Mouse (Mus musculus): ENCODE results near the gene Prpf38a. TPM values are rescaled to one million over a fixed set of nuclear protein-coding genes. Genes with fewer than 3 reads are reported as not detected.
A peak's percentile ranks its signal among the peaks of the same experiment; 100 is the strongest.

The Prpf38a gene
- polyA plus RNA-seq, 1 experiment from 2014 or later, result 75.2 TPM

DNA sequence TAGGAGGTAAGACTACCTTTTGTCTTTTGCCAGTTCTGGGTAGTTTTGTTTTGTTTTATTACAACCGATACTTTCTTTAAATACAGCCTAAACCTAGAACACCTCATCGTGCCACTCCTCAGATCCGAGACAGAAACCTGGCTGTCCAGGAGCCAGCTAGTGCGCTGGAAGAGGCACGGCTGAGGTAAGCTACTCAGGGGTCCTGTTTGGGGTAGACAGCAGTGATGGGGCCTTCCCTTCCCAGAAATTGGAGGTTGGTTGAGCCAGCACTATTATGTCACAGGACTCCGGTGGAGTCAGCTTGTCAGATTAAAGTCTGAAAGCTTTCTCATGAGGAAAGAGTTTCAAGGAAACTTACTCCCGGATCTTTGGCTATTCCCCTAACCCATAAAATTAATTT lies 22.7 kb upstream of the Prpf38a start:
- Histone ChIP-seq H3K4me2 (ENCODE audit: low read length) (no peak overlapping the region), H3K4me3 (ENCODE audit: low read length) (no peak overlapping the region), H3K9ac (ENCODE audit: low read depth, low read length) (no peak overlapping the region), H3K4me1 (ENCODE audit: control insufficient read depth, insufficient read depth, low read depth, low read length) (no peaks in the 10 kb centered on the region), H3K27ac (ENCODE audit: low read depth, low read length) (no peak overlapping the region), H3K27me3 (replicated peaks; ENCODE audit: control insufficient read depth, insufficient read depth, low read length) (no peaks in the 10 kb centered on the region), H3K36me3 (ENCODE audit: control insufficient read depth, insufficient read depth, low read length) (no peaks in the 10 kb centered on the region; the same call in 1 of the 2 replicates), H3K9me3 (ENCODE audit: control insufficient read depth, low read length) (no peaks in the 10 kb centered on the region)
- no peak for ATAC-seq
- 94% methylated on average over 7 of the region's 7 CpGs for WGBS

DNA sequence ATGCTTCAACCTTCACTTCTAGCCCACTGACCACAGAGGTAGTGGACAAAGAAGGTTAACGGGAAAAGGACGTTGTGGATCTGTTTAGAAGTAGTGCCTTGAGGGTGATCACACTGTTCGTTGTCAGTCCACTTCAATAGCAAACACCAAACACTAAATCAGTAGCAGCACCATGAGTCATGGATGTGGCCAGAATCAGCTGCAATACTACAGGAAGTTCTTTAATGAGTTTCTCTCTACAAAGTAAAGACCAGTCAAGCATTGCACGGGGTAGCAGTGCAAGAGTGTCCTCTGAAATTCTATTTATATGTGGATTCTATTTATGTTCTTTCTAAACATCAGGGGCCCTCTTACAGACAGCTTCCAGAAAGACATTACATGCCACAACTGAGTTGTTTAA lies 19.2 kb upstream of the Prpf38a start:
- Histone ChIP-seq H3K27me3 (replicated peaks; ENCODE audit: control insufficient read depth, insufficient read depth, low read length) (no peaks in the 10 kb centered on the region), H3K27ac (ENCODE audit: low read depth, low read length) (no peak overlapping the region), H3K36me3 (ENCODE audit: control insufficient read depth, insufficient read depth, low read length) (no peaks in the 10 kb centered on the region), H3K9ac (ENCODE audit: low read depth, low read length) (no peak overlapping the region), H3K4me1 (ENCODE audit: control insufficient read depth, insufficient read depth, low read depth, low read length) (no peaks in the 10 kb centered on the region), H3K4me2 (ENCODE audit: low read length) (no peak overlapping the region), H3K9me3 (ENCODE audit: control insufficient read depth, low read length) (no peaks in the 10 kb centered on the region), H3K4me3 (ENCODE audit: low read length) (no peak overlapping the region)
- 89% methylated on average over 4 of the region's 4 CpGs for WGBS
- ATAC-seq, result no peak

DNA sequence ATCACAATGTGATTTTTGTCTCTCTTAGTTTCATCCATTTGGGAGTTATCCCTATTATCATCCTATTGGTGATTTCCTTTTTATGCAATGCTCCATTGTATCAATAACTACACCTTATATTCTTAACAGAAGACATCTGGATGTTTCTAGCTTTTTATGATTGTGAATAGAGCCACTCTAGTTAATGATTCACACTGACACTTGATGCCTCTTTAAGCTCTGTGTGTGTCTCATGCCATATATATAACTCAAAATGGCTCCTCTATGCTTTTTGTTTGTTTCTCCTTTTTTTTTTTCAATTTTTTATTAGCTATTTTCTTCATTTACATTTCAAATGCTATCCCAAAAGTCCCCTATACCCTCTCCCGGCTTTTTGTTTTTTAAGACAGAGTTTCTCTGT lies 16.6 kb upstream of the Prpf38a start:
- Histone ChIP-seq H3K27ac (ENCODE audit: low read depth, low read length) (no peak overlapping the region), H3K4me3 (ENCODE audit: low read length) (no peak overlapping the region), H3K4me2 (ENCODE audit: low read length) (no peak overlapping the region), H3K36me3 (ENCODE audit: control insufficient read depth, insufficient read depth, low read length) (no peaks in the 10 kb centered on the region), H3K27me3 (replicated peaks; ENCODE audit: control insufficient read depth, insufficient read depth, low read length) (no peaks in the 10 kb centered on the region), H3K9ac (ENCODE audit: low read depth, low read length) (no peak overlapping the region), H3K9me3 (ENCODE audit: control insufficient read depth, low read length) (no peaks in the 10 kb centered on the region), H3K4me1 (ENCODE audit: control insufficient read depth, insufficient read depth, low read depth, low read length) (no peaks in the 10 kb centered on the region)
- ATAC-seq, result no peak
- WGBS, result 94% methylated on average over 1 of the region's 1 CpGs

DNA sequence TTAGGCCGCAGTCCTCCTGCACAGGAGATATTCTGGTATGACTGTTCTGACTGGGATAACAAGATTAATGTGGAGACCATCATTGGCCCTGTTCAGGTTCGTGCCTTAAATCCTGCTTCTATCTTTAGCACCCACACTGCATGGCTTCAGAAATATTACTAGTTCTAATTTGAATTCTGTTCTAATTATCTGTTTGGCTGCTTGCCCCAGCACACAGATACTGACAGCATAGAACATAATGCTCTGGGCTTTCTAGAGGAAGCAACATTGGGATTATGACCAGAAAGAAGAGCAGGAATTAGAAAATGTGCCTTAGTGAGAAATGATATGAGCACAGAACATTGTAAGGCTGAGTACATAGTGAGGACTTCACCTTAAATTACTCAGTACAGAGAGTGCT lies 14.2 kb upstream of the Prpf38a start:
- Histone ChIP-seq H3K36me3 (ENCODE audit: control insufficient read depth, insufficient read depth, low read length) (no peaks in the 10 kb centered on the region), H3K9ac (ENCODE audit: low read depth, low read length) (no peak overlapping the region), H3K4me3 (ENCODE audit: low read length) (no peak overlapping the region), H3K4me1 (ENCODE audit: control insufficient read depth, insufficient read depth, low read depth, low read length) (no peaks in the 10 kb centered on the region), H3K4me2 (ENCODE audit: low read length) (no peak overlapping the region), H3K27me3 (replicated peaks; ENCODE audit: control insufficient read depth, insufficient read depth, low read length) (no peaks in the 10 kb centered on the region), H3K9me3 (ENCODE audit: control insufficient read depth, low read length) (no peaks in the 10 kb centered on the region), H3K27ac (ENCODE audit: low read depth, low read length) (no peak overlapping the region)
- no peak for ATAC-seq
- 97% methylated on average over 2 of the region's 2 CpGs for WGBS

DNA sequence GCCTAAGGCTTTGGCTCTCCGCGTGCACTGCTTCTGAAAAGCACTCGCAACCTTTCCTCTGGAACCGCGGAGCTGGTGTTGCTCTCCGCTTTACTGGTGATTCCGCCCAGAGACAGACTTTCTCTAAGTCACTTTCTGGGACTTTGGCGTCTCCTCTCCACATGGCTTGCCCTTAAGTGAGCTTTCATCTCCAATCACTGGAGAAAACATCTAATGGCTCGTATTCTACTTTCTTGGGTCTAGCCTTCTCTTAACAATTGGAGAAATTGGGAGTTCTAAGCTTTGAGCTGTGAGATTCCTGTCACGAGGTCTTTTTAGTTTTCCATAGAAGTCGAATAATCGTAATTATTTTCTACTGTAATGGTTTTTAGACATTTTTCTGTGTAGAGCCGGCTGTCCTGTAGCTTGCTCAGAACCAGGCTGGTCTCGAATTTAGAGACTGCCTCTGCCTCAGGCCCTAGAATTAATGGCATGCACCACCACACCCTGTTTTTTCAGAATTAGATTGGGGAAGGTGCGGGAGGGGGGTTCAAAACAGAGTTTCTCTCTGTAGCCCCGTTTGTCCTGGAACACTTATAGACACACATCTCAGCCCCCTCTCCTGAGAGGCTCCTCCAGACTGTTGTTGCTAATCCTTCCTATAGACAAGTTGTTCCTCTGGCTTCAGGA lies 741 bp upstream of the Prpf38a start:
- Histone ChIP-seq H3K36me3 (ENCODE audit: control insufficient read depth, insufficient read depth, low read length) (peaks cover 9% of the 10 kb centered on the region), H3K4me3 (ENCODE audit: low read length) (peak overlapping the region; percentile 89), H3K27ac (ENCODE audit: low read depth, low read length) (no peak overlapping the region), H3K4me2 (ENCODE audit: low read length) (peak overlapping the region; percentile 98), H3K27me3 (replicated peaks; ENCODE audit: control insufficient read depth, insufficient read depth, low read length) (no peaks in the 10 kb centered on the region), H3K9ac (ENCODE audit: low read depth, low read length) (no peak overlapping the region; the same call in 1 of the 2 replicates), H3K4me1 (ENCODE audit: control insufficient read depth, insufficient read depth, low read depth, low read length) (peaks cover 18% of the 10 kb centered on the region), H3K9me3 (ENCODE audit: control insufficient read depth, low read length) (no peaks in the 10 kb centered on the region)
- WGBS, result 2% methylated on average over 16 of the region's 16 CpGs
- ATAC-seq, result no peak

DNA sequence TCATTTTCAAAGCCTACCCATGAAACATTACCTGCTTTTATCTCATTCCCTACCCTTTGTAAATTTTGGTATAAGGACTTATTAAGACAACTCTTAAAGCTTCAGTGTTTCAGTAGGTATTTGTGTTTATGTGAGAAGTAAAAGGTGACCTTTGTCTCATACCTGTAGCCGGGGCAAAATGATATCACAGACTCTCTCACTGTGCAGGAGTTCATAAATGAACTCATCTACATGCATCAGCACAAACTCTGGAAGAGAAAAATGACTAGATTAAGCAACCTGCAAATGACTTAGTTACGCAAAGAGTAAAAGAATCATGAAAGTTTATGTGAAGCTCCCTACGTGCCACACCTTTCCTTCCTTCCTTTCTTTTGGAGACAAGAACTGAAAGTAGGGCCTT lies 6.5 kb downstream of the Prpf38a start:
- 95% methylated on average over 3 of the region's 3 CpGs for WGBS
- Histone ChIP-seq H3K4me3 (ENCODE audit: low read length) (no peak overlapping the region), H3K9ac (ENCODE audit: low read depth, low read length) (no peak overlapping the region), H3K4me1 (ENCODE audit: control insufficient read depth, insufficient read depth, low read depth, low read length) (peaks cover 5% of the 10 kb centered on the region), H3K36me3 (ENCODE audit: control insufficient read depth, insufficient read depth, low read length) (peaks cover 32% of the 10 kb centered on the region), H3K27ac (ENCODE audit: low read depth, low read length) (no peak overlapping the region), H3K9me3 (ENCODE audit: control insufficient read depth, low read length) (no peaks in the 10 kb centered on the region), H3K27me3 (replicated peaks; ENCODE audit: control insufficient read depth, insufficient read depth, low read length) (no peaks in the 10 kb centered on the region), H3K4me2 (ENCODE audit: low read length) (no peak overlapping the region)
- ATAC-seq, result no peak

DNA sequence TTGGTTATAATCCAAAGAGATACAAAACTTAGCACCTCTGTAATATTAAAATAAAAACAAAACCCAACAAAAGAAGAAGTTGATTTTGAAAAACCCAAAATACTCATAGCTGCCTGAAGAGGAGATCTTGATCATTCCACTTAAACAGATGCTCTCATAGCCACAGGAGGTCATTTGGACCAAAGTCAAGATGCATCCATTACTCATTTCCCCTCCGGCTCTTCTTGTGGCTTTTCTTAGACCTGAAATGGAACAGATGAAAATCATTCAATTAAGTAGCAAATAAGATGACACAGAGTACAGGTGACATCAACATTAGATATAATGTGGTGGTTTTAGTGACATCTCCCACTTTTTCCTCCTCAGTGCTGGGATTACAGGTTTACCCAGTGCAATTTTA lies 14.1 kb downstream of the Prpf38a start:
- no peak for ATAC-seq
- 70% methylated on average over 1 of the region's 1 CpGs for WGBS
- Histone ChIP-seq H3K4me1 (ENCODE audit: control insufficient read depth, insufficient read depth, low read depth, low read length) (no peaks in the 10 kb centered on the region), H3K27ac (ENCODE audit: low read depth, low read length) (no peak overlapping the region), H3K4me2 (ENCODE audit: low read length) (no peak overlapping the region), H3K27me3 (replicated peaks; ENCODE audit: control insufficient read depth, insufficient read depth, low read length) (no peaks in the 10 kb centered on the region), H3K9me3 (ENCODE audit: control insufficient read depth, low read length) (no peaks in the 10 kb centered on the region), H3K9ac (ENCODE audit: low read depth, low read length) (no peak overlapping the region), H3K4me3 (ENCODE audit: low read length) (no peak overlapping the region), H3K36me3 (ENCODE audit: control insufficient read depth, insufficient read depth, low read length) (peaks cover 43% of the 10 kb centered on the region)

DNA sequence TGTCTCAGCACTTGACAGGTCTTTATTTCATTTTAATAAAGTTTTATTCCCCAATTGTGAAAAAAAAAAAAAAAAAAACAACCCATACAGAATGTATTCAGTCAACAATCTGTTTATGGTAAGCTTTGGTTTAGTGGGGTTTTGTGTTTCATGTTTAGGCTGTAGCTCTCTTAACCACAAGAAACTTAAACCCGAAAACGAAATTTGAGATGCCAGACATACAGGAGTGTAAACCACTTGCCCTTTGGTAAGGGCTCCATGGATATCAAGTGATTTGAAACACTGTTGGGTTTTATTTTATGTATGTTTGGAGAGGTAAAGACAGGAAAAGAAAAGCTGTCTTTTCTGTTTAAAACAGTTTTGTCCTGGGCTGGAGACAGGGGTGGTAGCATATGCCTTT lies 39.4 kb downstream of the Prpf38a start:
- Histone ChIP-seq H3K9me3 (ENCODE audit: control insufficient read depth, low read length) (no peaks in the 10 kb centered on the region), H3K4me3 (ENCODE audit: low read length) (no peak overlapping the region), H3K36me3 (ENCODE audit: control insufficient read depth, insufficient read depth, low read length) (peaks cover 3% of the 10 kb centered on the region; the same call in 1 of the 2 replicates), H3K4me2 (ENCODE audit: low read length) (no peak overlapping the region), H3K9ac (ENCODE audit: low read depth, low read length) (no peak overlapping the region), H3K27ac (ENCODE audit: low read depth, low read length) (no peak overlapping the region), H3K4me1 (ENCODE audit: control insufficient read depth, insufficient read depth, low read depth, low read length) (no peaks in the 10 kb centered on the region), H3K27me3 (replicated peaks; ENCODE audit: control insufficient read depth, insufficient read depth, low read length) (no peaks in the 10 kb centered on the region)
- 89% methylated on average over 2 of the region's 2 CpGs for WGBS
- ATAC-seq, result no peak

Data from hindbrain, embryonic 16.5 days (tissue).